Mouse (Mus musculus) olfactory bulb, adult 2 months (tissue): ENCODE results near the gene Olig1.

Experiments used
- CTCF ChIP-seq: fragments of 200-500 bp; IDR thresholded peaks from 2 replicates; pipeline ENCODE4 v1.5.1; 2012; ENCODE audit warnings: low read depth, mild to moderate bottlenecking, low read length, moderate library complexity; ENCODE audit not compliant: insufficient read depth
- POLR2A ChIP-seq: fragments of 200-500 bp; IDR thresholded peaks from 2 replicates; pipeline ENCODE4 v1.6.1; 2012; ENCODE audit warnings: mild to moderate bottlenecking, low read depth, low read length, moderate library complexity; ENCODE audit not compliant: insufficient read depth

DNA sequence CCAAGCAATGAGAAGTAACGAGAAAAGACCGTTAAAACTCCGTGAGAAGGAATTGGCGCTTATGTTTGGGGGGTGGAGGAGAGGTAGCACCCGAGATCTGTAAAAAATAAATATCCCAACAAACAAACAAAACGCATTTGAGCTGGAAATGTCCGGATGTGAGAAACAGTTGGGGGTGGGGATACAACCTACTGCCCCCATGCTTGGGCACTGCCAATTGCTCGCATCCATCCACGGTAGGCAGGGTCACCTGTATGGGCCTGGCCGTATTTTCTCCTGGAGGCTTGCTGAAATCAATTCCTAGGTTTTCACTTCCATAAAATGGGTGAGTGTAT lies 45.5 kb upstream of the Olig1 start:
- TF ChIP-seq POLR2A (no peak), CTCF (no peak)
